17 mouse cellular contexts compared by ENCODE assay signal in the genomic region with DNA sequence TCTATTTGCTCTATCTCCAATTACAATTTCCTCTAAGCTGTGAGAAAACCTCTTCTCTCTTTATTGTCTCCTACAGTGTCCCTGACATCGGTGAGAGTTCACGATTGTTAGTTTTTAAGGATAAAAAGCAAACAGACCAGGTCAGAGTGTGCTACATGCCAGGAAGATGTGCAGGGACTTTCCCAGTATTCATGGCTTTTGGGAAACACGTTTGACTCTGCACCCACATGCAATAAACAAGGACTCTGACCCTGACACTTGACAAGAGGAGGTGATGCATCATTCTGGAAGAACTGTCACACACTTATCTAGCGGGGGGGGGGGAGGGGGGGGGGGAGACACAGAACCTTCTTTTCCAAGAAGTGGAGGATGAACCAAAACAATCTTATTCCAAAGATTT. TPM values are rescaled to one million over a fixed set of nuclear protein-coding genes. Genes with fewer than 3 reads are reported as not detected.
"Had no signal": no experiment of that assay in that cellular context is flagged by ENCODE, and none has a peak within 500 bp of the region (broad histone marks: within the 10 kb centered on the region; RNA-seq: fewer than 3 reads in every experiment).

No protein-coding gene starts in this region.

- H3K4me3 ChIP-seq: midbrain, embryonic 12.5 days; midbrain, embryonic 15.5 days; neural tube, embryonic 12.5 days; neural tube, embryonic 15.5 days had no signal

- H3K9ac ChIP-seq: lung, embryonic 14.5 days; midbrain, embryonic 12.5 days; midbrain, embryonic 15.5 days; neural tube, embryonic 12.5 days; neural tube, embryonic 15.5 days had no signal

- ATAC-seq: lung, postnatal 0 days; midbrain, embryonic 15.5 days had no signal

- H3K27ac ChIP-seq: macrophage; midbrain, embryonic 12.5 days; midbrain, embryonic 15.5 days; neural tube, embryonic 12.5 days; neural tube, embryonic 15.5 days; stomach, postnatal 0 days had no signal

- H3K27me3 ChIP-seq: midbrain, embryonic 15.5 days; neural tube, embryonic 12.5 days; neural tube, embryonic 15.5 days had no signal

- DNase-seq: kidney, adult 9 months; kidney, postnatal 14 days; kidney, postnatal 4 days; lung, embryonic 14.5 days; right cerebral cortex, adult 18-20 months; right cerebral cortex, postnatal 14 days; right cerebral cortex, postnatal 4 days; thymus, adult 2 months; thymus, postnatal 14 days; thymus, postnatal 4 days had no signal

- H3K9me3 ChIP-seq: midbrain, embryonic 12.5 days; midbrain, embryonic 15.5 days; neural tube, embryonic 12.5 days; neural tube, embryonic 15.5 days had no signal

- H3K36me3 ChIP-seq: midbrain, embryonic 12.5 days; midbrain, embryonic 15.5 days; neural tube, embryonic 12.5 days; neural tube, embryonic 15.5 days had no signal

- H3K4me1 ChIP-seq: neural tube, embryonic 12.5 days had no signal

- H3K4me2 ChIP-seq: lung, embryonic 14.5 days; midbrain, embryonic 12.5 days; midbrain, embryonic 15.5 days; neural tube, embryonic 12.5 days; neural tube, embryonic 15.5 days had no signal

RNA-seq across cellular contexts. Expression of a gene that starts 5.0 kb away (rescaled TPM):
- polyA plus RNA-seq: macrophage had no signal
